Mouse (Mus musculus) limb, embryonic 15.5 days (tissue): Measurements from ENCODE around the gene Gtf2a2. TPM values are rescaled to one million over a fixed set of nuclear protein-coding genes. Genes with fewer than 3 reads are reported as not detected.

Source experiments
- ATAC-seq: fragments of 200-750 bp; cut with Nextera tagmentation; 2 replicates; pipeline ENCODE4 v1.8.0; 2017; ENCODE audit warnings: low read depth, moderate TSS enrichment; ENCODE audit not compliant: insufficient number of reproducible peaks, low FRiP score, low TSS enrichment
- H3K27ac ChIP-seq: fragments of 300-500 bp; sonication (generic); 2 replicates; pipeline ENCODE4 v1.5.1; 2015; ENCODE audit warnings: moderate library complexity, mild to moderate bottlenecking, inconsistent platforms
- H3K27me3 ChIP-seq: fragments of 300-500 bp; sonication (generic); 2 replicates; pipeline ENCODE4 v1.6.1; 2015; ENCODE audit warnings: inconsistent platforms
- H3K36me3 ChIP-seq: fragments of 300-500 bp; sonication (generic); 2 replicates; pipeline ENCODE4 v1.6.1; 2015; ENCODE audit warnings: inconsistent platforms
- H3K4me1 ChIP-seq: fragments of 300-500 bp; sonication (generic); 2 replicates; pipeline ENCODE4 v1.6.1; 2015; ENCODE audit warnings: inconsistent platforms
- H3K4me2 ChIP-seq: fragments of 300-500 bp; sonication (generic); 2 replicates; pipeline ENCODE4 v1.6.1; 2015; ENCODE audit warnings: mild to moderate bottlenecking, inconsistent platforms
- H3K4me3 ChIP-seq: fragments of 300-500 bp; sonication (generic); 2 replicates; pipeline ENCODE4 v1.5.1; 2015; ENCODE audit warnings: mild to moderate bottlenecking, inconsistent platforms
- H3K9ac ChIP-seq: fragments of 300-500 bp; sonication (generic); 2 replicates; pipeline ENCODE4 v1.6.1; 2015; ENCODE audit warnings: inconsistent platforms
- H3K9me3 ChIP-seq: fragments of 300-500 bp; sonication (generic); 2 replicates; pipeline ENCODE4 v1.6.1; 2016; ENCODE audit warnings: inconsistent platforms
- WGBS: fragments of 180-500 bp; shearing (Covaris S2); methylation state at CpG from one replicate; pipeline ENCODE4 v1.1.7; 2015; 5-methylcytosine and 5-hydroxymethylcytosine counted together
- polyA plus RNA-seq: library from polyadenylated mRNA; unstranded; fragments of >200 nt; fragmentation: Nextera tagmentation; extraction: Ambion mirVana; gene quantifications from 2 replicates; pipeline ENCODE4 v1.2.1, GENCODE M21; 2015

Gtf2a2 gene
- polyA plus RNA-seq, 1 experiment from 2014 or later = 162 TPM

DNA sequence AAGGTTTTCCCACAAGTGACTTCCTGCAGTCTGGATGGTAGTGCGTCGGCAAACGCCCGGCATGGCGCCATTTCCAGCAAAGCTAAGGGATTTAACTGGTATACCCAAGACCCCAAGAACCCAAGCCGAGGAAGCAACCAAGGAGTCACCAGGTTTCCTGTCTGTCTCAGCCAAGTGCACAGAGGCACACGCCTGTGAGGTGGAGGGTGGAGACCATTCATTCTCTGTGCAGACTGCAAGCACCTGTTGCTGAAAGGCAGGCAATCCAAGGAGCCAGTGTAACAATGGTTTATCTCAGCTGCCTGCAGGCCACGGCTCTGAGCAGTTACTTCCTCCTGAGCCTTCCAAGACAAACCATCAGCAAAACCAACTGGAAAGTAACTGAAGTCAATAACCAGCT, 60.0 kb downstream of the Gtf2a2 start:
- no peaks in the 10 kb centered on the region for H3K4me1 ChIP-seq
- H3K27me3 ChIP-seq = no peaks in the 10 kb centered on the region
- H3K27ac ChIP-seq = no peak overlapping the region
- 78% methylated on average over 8 of the region's 8 CpGs for WGBS
- no peaks in the 10 kb centered on the region for H3K9me3 ChIP-seq
- no peak overlapping the region for H3K4me3 ChIP-seq
- no peak overlapping the region for H3K4me2 ChIP-seq
- no peak overlapping the region for H3K9ac ChIP-seq
- no peak for ATAC-seq
- H3K36me3 ChIP-seq = no peaks in the 10 kb centered on the region

Other genes with a start within 250 kb of the Gtf2a2 start
- gene Bnip2, start 23.1 kb upstream of the Gtf2a2 start, polyA plus RNA-seq = 106 and 117 TPM in 2 replicates
- gene Gcnt3, start 25.5 kb downstream of the Gtf2a2 start, polyA plus RNA-seq = 0.43 and 0.67 TPM in 2 replicates
- 8.2 and 8.3 TPM in 2 replicates for gene Fam81a, start 130.0 kb downstream of the Gtf2a2 start, polyA plus RNA-seq
- 27.5 and 28.5 TPM in 2 replicates for gene Myo1e, start 194.8 kb downstream of the Gtf2a2 start, polyA plus RNA-seq